24 mouse cellular contexts compared by ENCODE assay signal in genomic region chr16:7829939-7830650, GRCm38 (mm10).
A peak's percentile ranks its signal among the peaks of the same experiment; 100 is the strongest.
DNase-seq lines count a peak whose midpoint lies in the region; ATAC-seq lines count a peak whose summit lies in the region.
"Had no signal": no experiment of that assay in that cellular context is flagged by ENCODE, and none has a peak within 500 bp of the region (broad histone marks: within the 10 kb centered on the region; RNA-seq: fewer than 3 reads in every experiment).

No protein-coding gene starts in this region.

- H3K4me3 ChIP-seq in embryonic facial prominence, embryonic 10.5 days: no peak overlapping the region
- H3K4me3 ChIP-seq: embryonic facial prominence, embryonic 12.5 days; erythroblast, embryonic 14.5 days; forebrain, embryonic 13.5 days; gastrocnemius, adult 2 months; heart, embryonic 10.5 days; liver, embryonic 13.5 days; midbrain, embryonic 12.5 days; stomach, embryonic 15.5 days had no signal

- peak overlapping the region; percentile 44; the same call in 1 of the 2 replicates for H3K27ac ChIP-seq in embryonic facial prominence, embryonic 10.5 days (replicated peaks)
- H3K27ac ChIP-seq: embryonic facial prominence, embryonic 12.5 days; forebrain, embryonic 13.5 days; gastrocnemius, adult 2 months; heart, embryonic 10.5 days; kidney, postnatal 0 days; liver, embryonic 13.5 days; midbrain, embryonic 12.5 days; stomach, embryonic 15.5 days had no signal

- peak; percentile 81 for ATAC-seq in cerebellum, adult (ENCODE audit: insufficient number of reproducible peaks, low FRiP score, low TSS enrichment)
- ATAC-seq: forebrain, embryonic 13.5 days had no signal

- H3K27me3 ChIP-seq in embryonic facial prominence, embryonic 10.5 days (replicated peaks; ENCODE audit: low read depth, poor library complexity, severe bottlenecking): no peaks in the 10 kb centered on the region
- H3K27me3 ChIP-seq: embryonic facial prominence, embryonic 12.5 days; forebrain, embryonic 13.5 days; liver, embryonic 13.5 days; midbrain, embryonic 12.5 days; stomach, embryonic 15.5 days had no signal

- no peak for DNase-seq in cerebellum, postnatal 4 days (ENCODE audit: low spot score in 2 of 2)
- DNase-seq in left cerebral cortex, postnatal 4 days: peak; percentile 9
- DNase-seq in left cerebral cortex, adult 18-20 months (ENCODE audit: low spot score in 2 of 2): no peak
- DNase-seq in cerebellum, adult 9-11 months: peak; percentile 80
- DNase-seq in embryonic facial prominence, embryonic 10.5 days (ENCODE audit: low spot score): no peak
- no peak for DNase-seq in spleen, adult 18-20 months
- DNase-seq in yolk sac, embryonic 10.5 days (ENCODE audit: low spot score): no peak
- DNase-seq: adrenal gland, postnatal 14 days; gastrocnemius, adult 2 months; kidney, adult 18-20 months; liver, embryonic 13.5 days; lung, adult 2 months; lung, postnatal 14 days; retina, postnatal 1 day; right cerebral cortex, postnatal 25 days; thymus, postnatal 25 days had no signal

- peaks cover 14% of the 10 kb centered on the region for H3K4me1 ChIP-seq in embryonic facial prominence, embryonic 10.5 days
- H3K4me1 ChIP-seq: embryonic facial prominence, embryonic 12.5 days; forebrain, embryonic 13.5 days; heart, embryonic 10.5 days; liver, embryonic 13.5 days; midbrain, embryonic 12.5 days; stomach, embryonic 15.5 days had no signal

- intact Hi-C loops in left cerebral cortex, postnatal 4 days (cut with DNase I): no loop called here

- WGBS in embryonic facial prominence, embryonic 10.5 days: 87% methylated on average over 9 of the region's 9 CpGs

- H3K9me3 ChIP-seq in embryonic facial prominence, embryonic 10.5 days: no peaks in the 10 kb centered on the region
- H3K9me3 ChIP-seq: embryonic facial prominence, embryonic 12.5 days; forebrain, embryonic 13.5 days; heart, embryonic 10.5 days; liver, embryonic 13.5 days; midbrain, embryonic 12.5 days; stomach, embryonic 15.5 days had no signal

- no peaks in the 10 kb centered on the region for H3K36me3 ChIP-seq in embryonic facial prominence, embryonic 10.5 days (replicated peaks)
- H3K36me3 ChIP-seq: embryonic facial prominence, embryonic 12.5 days; heart, embryonic 10.5 days; liver, embryonic 13.5 days; midbrain, embryonic 12.5 days; stomach, embryonic 15.5 days had no signal

Comparison
In these comparisons a context has a peak if more than half of its experiments do, and no peak if none do; other contexts are left out.
1. DNase-seq: peak in left cerebral cortex, postnatal 4 days (single experiment) and cerebellum, adult 9-11 months (single experiment); none in cerebellum, postnatal 4 days (0 of 2), left cerebral cortex, adult 18-20 months (0 of 2), embryonic facial prominence, embryonic 10.5 days (single experiment), spleen, adult 18-20 months (0 of 2) and yolk sac, embryonic 10.5 days (single experiment).